Mouse (Mus musculus): ENCODE measurements around the gene Celsr1. TPM values are rescaled to one million over a fixed set of nuclear protein-coding genes. Genes with fewer than 3 reads are reported as not detected.

The Celsr1 gene
- polyA plus RNA-seq (2017; shearing (Covaris generic)): 9.6 TPM

DNA sequence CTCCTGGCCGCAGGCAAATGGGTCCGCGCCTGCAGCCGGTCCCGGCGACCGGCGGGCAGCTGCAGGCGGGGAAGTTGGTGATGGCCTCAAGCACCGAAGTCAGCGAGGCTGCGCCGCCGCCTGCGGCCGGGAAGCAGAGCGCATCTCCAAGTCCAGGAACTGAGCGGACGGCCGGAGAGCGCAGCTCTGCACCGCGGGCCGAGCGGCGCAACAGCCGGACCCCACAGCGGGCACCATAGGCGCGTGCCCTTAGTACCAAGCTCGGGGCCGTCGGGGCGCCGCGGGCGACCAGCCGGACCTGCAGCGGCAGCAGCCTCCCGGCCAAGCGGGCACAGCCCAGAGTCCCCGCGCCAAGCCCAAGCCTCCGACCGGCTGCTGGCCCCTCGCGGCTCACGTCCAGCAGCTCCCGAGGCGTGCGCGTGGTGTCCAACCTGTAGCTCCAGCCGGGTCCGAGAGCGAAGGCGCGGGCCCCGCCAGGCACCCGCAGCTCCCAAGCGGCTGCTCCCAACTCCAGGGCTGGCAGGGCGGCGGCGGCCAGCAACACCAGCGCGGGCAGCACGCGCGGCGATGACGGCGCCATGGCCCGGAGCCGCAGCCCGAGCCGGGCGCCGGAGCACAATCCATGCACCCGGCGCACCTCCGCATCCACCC is at the start of gene Celsr1:
Gene Celsr1, minus strand, starts transcription at position 587 of the 651 bp plus-strand sequence.

GRCm38 (mm10) chr15:86057413-86057812 is 23.8 kb upstream of the Celsr1 start, which contains the start of gene Gramd4:
TSS of gene Gramd4 (plus strand) at chr15:86057695.

DNA sequence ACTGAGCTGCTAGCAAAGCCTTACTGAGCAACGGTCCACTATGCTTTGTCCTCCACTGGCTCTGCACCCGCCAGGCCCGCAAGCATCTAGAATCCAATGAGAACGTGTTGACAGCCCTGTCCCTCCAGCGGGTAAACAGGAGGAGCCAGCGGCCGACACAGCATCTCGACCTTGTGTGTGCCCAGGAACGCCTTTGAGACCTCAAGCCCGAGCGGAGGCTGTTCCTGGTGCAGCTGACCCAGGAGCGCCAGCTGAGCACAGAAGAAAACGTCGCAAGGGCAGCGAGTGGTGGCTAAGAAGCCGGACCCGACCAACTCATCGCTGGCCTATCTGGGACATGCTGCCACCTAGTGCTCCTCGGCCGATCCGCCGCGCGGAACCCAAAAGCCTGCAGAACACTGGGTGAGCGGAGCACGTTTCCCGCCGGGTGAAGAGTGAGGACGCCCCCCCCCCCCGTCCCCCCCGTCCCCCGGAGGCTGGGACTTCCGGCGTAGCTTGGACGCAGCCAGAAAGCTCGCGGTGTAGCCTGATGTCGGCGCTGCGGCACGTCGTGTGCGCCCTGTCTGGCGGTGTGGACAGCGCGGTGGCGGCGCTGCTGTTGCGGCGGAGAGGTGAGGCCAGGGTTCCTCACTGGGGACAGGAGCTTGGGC is 154.6 kb downstream of the Celsr1 start, which contains the start of gene Trmu:
Gene Trmu, plus strand, starts transcription at position 465 of the 650 bp plus-strand sequence.

DNA sequence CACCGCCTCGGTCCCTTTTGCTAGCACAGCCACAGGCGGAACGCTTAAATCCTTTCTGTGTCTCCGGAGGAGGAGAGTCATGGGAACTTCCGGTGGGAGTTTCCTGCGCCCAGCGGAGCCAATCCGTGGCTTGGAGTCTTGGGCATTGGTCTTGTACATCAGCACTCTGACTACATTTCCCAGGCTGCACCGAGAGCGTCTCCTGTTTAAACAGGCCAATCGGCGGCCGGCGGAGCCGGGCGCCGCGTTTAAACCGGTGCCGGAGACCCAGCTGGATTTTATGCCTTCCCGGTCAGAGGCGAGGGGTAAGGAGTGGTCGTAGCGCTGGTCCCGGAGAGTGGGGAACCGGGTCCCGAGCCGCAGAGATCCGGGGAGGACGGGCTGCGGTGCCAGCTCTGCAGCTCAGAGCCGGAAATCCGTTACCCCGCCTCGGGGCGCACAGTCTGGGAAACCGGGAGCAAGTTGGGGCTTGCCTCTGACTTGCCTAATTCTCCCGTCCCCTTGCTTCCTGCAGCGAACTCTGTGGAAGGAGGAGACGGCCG is 174.0 kb downstream of the Celsr1 start, which contains the start of gene Gtse1:
Gene Gtse1, plus strand, starts transcription at position 256 of the 542 bp plus-strand sequence.

Other genes with a start within 250 kb of the Celsr1 start
- 16.0 TPM for gene Cdpf1, start 222.1 kb downstream of the Celsr1 start, polyA plus RNA-seq (2017; shearing (Covaris generic))
- gene Pkdrej, start 212.0 kb downstream of the Celsr1 start, polyA plus RNA-seq (2017; shearing (Covaris generic)): 0.17 TPM
- 12.2 TPM for gene Ttc38, start 201.5 kb downstream of the Celsr1 start, polyA plus RNA-seq (2017; shearing (Covaris generic))
- 0.90 TPM for gene Gtse1, start 174.0 kb downstream of the Celsr1 start, polyA plus RNA-seq (2017; shearing (Covaris generic))
- gene Trmu, start 154.5 kb downstream of the Celsr1 start, polyA plus RNA-seq (2017; shearing (Covaris generic)): 17.9 TPM
- 139 TPM for gene Gramd4, start 23.9 kb upstream of the Celsr1 start, polyA plus RNA-seq (2017; shearing (Covaris generic))
- 1.4 TPM for gene Cerk, start 152.4 kb upstream of the Celsr1 start, polyA plus RNA-seq (2017; shearing (Covaris generic))
- 17.6 TPM for gene Tbc1d22a, start 180.7 kb upstream of the Celsr1 start, polyA plus RNA-seq (2017; shearing (Covaris generic))

All from effector memory CD4-positive, alpha-beta T cell, adult 7 months (primary cell).